Mouse (Mus musculus) heart, postnatal 25 days (tissue): Measurements from ENCODE around the gene Gm20388. TPM values are rescaled to one million over a fixed set of nuclear protein-coding genes. Genes with fewer than 3 reads are reported as not detected.

Experiments used
- DNase-seq: peaks from one replicate; pipeline ENCODE4 v3.0.0; 2022; ENCODE audit warnings: low spot score
- intact Hi-C: fragments of 180-260 bp; cut with DNase I; formaldehyde crosslinking; loops from one replicate; pipeline ENCODE4 v1.15.1; 2025
- total RNA-seq, 2 experiments: library from RNA; stranded (reverse); gene quantifications; 2 replicates each; pipeline ENCODE4 v1.2.3; 2021

Gm20388 gene
- total RNA-seq, 2 experiments from 2014 or later, result 2.7 TPM; not detected in 1

DNA sequence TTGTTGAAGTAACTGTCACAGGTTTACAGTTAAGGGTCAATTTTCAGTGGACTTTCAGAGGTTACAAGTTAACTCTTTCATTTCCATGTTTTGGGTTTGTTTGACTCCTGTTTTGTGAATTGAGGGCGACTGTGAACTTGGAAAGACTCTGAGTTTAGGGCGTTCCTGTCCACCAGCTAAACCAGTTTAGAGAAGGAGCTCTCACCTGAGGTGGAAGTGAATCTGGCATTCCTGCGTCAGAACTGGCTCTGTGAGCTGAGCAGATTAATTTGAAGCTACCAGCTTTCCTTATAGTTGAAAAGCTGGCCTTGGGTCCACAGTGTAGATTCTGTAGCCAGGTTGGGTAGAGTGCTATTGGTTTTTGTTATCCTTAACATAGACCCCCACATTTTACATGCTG lies 2.5 kb downstream of the Gm20388 start:
- no peak for DNase-seq
- intact Hi-C loops, result loop anchor here (5.0 kb wide), 1 partner anchor 51 kb away; the partner anchor contains the start of gene Klhl36

DNA sequence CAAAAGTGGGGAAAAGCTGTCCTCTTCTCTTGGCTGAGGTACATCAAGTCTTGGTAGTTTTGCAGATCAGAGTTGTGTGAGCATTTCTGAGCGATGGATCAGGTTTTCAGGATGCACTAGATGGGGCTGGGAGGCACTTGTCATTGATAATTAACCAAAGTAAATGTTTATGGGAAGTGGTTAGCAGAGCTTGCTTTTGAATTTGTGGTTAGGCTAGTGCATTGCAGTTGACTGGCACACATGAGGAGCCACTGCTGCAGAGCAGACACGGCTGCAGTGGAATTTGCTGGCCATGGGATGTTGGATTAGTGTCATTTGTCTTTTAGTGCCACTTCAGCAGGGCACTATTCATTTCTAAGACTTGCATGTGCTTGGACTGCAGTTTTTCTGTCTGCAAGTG lies 3.5 kb downstream of the Gm20388 start:
- DNase-seq, result no peak
- intact Hi-C loops, result loop anchor here (5.0 kb wide), 1 partner anchor 52 kb away; the partner anchor contains the start of gene Klhl36

DNA sequence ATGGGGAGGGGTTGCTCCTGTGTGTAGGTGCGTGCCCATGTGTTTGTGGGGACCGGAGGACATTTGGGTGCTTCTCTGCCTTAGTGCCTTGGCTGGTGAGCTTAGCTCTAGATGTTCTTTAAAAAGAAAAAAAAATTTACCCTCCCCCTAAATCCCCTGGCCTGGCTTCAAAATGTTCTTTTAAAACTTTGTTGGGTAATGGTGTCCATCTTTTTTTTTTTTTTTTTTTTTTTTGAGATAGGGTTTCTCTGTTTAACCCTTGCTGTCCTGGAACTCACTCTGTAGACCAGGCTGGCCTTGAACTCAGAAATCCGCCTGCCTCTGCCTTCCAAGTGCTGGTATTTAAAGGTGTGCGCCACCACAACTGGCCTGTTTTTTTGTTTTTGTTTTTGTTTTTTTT lies 4.7 kb downstream of the Gm20388 start:
- intact Hi-C loops, result no loop called here
- no peak for DNase-seq

DNA sequence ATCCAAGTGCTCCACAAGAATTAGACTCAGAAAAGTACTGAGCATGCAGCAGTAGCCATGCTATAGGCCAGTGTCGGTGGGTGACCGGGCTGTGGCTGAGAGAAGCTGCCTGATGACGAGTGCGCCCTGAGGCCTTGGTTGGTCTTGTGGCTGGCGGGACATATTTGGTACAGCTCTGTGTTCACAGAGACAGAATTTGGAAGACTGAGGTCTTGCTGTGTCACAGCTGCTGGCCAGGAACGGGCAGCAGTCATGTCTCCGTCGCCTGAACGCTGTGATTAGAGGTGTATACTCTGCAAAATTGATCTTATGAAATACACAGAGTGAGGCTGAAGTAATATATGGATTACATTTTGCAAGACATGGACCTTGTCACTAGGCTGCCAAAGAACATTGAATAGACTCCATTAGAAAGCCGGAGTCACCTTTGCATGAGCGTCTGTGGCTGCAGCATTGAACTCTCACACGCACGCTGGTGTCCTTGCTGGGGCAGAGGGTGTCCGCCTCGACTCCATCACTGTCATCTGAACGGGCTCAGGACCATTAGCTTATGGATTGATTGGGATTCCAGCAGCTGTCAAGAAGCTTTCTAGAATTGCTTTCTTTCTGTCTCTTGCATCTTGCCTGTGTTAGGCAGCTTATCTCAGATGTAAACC lies 5.7 kb downstream of the Gm20388 start:
- intact Hi-C loops, result no loop called here
- no peak for DNase-seq

DNA sequence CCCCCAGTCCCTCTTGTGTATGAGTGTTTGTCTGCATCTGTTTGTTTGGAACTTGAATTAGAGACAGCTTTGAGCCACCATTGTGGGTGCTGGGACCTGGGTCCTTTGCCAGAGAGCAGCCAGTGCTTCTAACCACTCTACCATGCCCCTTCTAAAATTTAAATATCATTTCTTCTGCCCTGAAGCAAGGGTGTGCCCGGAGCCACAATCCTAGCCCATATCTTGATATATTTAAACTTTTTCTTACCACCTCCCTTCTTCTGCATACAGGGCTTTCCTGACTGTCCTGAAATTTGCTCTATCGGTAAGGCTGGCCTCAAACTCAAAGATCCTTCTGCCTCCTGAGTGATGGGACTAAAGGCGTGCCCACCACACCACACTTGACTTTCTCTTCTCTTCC lies 6.8 kb downstream of the Gm20388 start:
- DNase-seq, result no peak

DNA sequence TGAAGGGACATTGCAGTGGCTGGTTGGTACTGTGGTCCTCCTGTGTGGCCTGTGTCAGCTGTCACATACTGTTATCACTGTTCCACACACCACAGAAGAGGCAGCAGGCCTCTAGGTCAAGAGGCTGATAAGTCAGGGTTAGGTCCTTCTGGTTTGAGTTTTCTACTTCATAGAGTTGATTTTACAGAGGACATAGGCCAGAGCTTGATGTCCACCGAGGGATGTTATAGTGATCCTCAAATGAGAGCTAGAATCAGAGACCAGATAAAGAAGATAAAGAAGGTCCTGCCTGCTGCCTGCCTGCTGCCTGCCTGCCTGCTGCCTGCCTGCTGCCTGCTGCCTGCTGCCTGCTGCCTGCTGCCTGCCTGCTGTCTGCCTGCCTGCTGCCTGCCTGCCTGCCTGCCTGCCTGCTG lies 7.5 kb downstream of the Gm20388 start:
- DNase-seq, result no peak
- intact Hi-C loops, result no loop called here

More for the DNA sequence above, 6.8 kb downstream of the Gm20388 start:
- intact Hi-C loops, result no loop called here

DNA sequence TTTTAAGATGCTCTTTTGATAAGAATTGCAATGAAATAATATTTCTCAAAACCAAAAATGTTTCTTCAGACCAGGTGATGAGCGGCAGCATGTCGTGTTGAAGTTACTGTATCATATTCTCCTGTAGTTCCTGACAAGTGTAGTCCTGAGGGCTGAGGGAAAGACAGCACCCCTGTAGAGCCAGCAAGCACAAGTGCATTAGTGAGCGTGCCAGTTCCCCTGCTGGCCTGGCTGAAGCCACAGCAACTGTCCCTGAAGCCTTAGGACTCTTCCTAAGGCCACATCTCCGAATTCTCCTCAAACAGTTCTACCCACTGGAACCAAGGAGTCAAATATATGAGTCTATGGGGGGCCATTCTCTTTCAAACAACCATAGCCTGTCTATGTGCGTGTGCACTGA lies 12.6 kb downstream of the Gm20388 start:
- intact Hi-C loops, result loop anchor here (10.0 kb wide), 2 partner anchors 78 to 238 kb away; partner anchors contain the start of gene Cotl1
- no peak for DNase-seq

DNA sequence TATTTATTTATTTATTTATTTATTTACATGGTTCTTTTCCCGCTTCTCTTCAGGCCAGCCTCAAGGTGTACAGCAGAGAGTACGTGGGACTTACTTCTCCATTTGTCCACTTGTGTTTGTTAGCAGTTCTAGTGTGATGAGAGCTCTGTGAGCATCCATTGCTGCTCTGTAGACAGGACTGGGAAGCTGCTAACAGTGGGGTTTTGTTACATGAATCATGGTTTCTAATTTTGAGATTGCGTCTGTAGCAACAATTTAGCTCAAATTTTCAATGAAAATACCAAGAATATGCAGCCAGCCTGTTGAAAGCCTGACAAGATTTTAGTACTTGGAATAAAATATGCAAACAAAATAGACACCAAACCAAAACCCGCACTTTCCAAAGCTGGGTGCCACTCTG lies 14.8 kb downstream of the Gm20388 start:
- DNase-seq, result no peak
- intact Hi-C loops, result loop anchor here (10.0 kb wide), 2 partner anchors 81 to 241 kb away; partner anchors contain the start of gene Cotl1

DNA sequence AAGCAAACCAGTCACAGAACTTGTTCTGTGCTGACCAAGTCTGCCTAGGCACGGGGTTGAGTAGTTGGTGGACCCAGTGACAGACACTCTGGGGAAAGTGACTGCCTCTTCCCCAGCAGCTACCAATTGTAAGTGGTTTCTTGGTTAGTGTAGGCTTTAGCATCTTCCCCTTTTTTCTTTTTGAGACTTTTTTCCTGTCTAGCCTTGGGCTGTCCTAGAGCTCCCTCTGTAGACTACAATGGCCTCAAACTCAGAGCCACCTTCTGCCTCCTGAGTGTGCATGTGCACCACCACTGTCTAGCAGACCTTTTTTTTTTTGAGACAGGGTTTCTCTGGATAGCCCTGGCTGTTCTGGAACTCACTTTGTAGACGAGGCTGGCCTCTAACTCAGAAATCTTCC lies 15.8 kb downstream of the Gm20388 start:
- DNase-seq, result no peak
- intact Hi-C loops, result loop anchor here (2.0 to 10.0 kb wide), 3 partner anchors 82 to 242 kb away; partner anchors contain the start of gene Cotl1

DNA sequence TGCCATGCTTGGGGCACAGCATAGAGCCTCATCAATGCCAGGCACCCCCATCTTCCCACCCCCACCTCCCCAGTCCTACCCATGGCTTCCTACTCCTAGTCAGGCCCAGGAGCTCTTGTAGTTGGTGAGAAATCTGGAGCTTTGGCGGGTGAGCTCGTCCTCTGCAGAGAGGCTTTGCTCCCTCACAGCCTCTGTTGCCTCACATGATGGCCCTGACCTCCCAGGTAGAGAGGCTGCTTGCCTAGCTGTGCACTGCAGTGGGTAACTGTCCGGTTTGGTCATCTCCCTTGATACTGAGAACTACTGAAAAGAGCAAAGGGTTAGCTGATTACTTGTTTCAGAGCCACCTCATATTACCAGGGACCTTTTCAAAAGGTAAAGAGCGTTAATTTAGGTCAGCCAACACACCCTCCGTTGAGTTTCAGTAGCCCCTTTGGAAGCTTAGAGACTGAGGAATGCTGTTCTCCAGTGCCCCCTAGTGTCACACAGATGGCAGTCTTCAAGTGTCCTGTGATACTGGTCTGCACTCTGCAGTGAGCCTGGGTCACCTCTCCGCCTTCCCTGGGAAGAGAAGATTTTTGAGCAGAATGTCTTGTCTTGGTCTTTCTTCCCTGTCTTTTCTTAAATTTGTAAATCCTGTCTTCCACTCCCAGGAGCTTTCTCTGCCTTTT lies 16.9 kb downstream of the Gm20388 start:
- DNase-seq, result no peak
- intact Hi-C loops, result loop anchor here (2.0 to 10.0 kb wide), 3 partner anchors 83 to 243 kb away; partner anchors contain the start of gene Cotl1

DNA sequence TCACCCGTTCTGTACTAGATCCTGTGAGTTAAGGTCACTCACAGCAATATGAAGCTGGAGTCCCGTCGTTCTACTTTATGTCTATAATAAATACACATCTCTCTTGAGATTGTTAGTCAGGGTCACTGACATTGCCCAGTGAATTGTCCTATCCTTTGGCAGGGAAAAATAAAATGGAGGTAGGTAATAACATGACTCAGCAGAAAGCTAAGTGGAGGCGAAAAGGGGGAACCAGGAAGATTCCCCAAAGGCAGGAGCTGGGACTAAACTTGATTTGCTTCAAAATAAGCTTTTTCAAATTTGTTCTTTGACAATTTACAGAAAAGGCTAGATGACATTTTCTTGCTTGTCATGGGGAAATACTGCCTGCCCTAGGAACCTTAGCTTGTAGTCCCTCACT lies 20.7 kb downstream of the Gm20388 start:
- DNase-seq, result no peak
- intact Hi-C loops, result no loop called here

DNA sequence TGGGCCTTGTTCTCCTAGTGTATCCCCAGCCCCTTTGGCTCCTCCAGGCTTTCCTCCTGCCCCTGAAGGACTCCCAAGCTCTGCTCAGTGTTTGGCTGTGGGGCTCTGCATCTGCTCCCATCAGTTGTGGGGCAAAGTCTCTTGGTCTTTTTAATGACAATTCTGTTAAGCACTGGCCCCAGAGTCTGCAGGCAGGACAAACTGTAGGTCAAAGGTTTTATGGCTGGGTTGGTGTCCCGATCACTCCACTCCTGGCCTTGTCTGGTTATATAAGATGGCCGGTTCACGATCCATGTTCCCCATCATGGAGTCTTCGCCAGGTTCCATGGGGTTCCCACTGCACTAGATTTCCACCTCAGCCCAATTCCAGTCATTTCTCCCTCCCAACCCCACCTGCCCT lies 23.0 kb downstream of the Gm20388 start:
- intact Hi-C loops, result no loop called here
- no peak for DNase-seq

DNA sequence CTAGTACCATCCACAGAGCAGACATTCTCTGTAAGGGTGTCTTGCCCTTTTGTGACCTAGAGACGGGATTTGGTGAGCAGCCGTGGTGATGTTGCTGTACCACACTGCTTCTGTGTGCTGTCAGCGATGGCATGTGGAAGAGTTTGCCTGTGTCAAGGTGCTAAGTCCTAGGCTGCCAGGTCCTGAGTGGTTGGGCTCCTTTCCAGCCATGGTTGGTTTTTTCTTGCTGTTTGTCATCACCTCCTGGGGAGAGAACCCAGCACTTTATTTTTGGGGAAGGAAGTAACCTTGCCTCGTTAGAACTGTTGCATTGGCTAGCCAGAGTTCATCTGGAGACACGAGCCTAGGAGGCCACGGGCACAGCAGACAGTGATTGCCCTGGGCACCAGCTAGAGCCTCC lies 24.9 kb downstream of the Gm20388 start:
- DNase-seq, result no peak
- intact Hi-C loops, result no loop called here

DNA sequence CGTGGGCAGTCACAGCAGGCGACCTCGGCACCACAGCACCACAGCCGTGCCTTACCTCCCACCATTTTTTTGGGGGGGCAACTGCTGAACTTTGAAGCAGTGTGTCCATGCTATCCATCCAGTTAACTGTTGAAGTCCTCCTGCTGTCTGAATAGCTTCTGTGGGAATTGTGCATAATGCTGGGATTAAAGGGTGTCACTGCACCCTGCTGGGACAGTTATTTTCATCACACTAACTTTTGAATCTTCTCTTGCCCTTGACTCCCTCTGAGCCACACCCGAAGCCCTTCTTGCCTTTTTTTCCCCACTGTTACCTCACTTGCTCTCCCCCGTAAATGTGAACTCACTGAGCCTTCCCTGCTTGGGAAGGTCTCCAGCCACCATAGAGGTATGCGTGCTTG lies 27.8 kb downstream of the Gm20388 start:
- intact Hi-C loops, result no loop called here
- no peak for DNase-seq

DNA sequence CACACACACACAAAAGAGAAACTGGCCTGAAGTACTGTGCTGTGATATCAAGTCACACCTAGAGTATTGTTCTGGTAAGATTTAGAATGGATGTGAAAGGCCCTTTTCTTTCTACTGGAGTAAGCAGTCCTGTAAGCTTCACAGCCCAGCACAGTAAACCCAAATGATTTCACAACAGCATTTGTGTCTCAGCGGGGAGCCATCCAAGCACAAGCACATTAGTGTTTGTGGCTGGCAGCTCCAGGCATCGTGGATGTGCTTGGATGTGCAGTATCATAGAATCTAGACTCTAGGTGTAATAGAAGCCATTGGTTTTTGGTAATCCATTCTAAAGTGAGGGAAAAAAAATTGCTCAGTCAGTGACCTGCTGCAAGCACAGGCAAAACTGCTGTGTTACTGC lies 28.7 kb downstream of the Gm20388 start:
- intact Hi-C loops, result no loop called here
- no peak for DNase-seq

DNA sequence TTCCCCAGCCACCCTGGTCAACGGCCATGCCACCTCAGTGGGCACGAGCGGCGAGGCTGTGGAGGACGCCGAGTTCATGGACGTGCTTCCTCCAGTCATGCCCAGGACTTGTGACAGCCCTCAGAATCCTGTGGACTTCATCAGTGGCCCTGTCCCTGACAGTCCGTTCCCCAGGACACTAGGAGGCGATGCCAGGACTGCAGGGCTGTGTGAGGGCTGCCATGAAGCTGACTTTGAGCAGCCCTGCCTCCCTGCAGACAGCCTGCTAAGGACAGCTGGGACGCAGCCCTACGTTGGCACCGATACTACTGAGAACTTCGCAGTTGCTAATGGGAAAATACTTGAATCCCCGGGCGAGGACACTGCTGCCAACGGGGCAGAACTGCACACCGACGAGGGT lies 30.8 kb downstream of the Gm20388 start:
- intact Hi-C loops, result no loop called here
- no peak for DNase-seq

DNA sequence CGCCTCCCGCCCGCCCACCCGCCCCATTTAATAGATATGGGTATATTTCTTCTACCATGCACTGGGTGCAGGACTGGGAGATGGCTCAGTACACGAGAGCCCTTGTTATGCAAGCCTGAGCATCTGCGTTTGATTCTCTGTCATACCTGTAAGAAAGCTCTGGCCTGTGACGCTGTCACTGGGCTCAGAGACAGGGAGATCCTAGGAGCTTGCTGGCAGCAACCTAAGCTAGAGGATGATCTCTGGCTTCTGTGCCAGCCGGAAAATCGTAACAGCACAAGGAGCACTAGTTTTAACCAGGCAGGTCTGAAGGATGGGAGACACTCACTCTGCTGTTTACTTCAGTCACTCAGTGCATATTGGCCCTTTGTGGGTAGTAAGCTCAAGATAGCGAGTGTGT lies 33.0 kb downstream of the Gm20388 start:
- intact Hi-C loops, result loop anchor here (1.0 to 2.0 kb wide), 2 partner anchors 128 to 135 kb away; no protein-coding TSS in a partner anchor
- DNase-seq, result no peak

DNA sequence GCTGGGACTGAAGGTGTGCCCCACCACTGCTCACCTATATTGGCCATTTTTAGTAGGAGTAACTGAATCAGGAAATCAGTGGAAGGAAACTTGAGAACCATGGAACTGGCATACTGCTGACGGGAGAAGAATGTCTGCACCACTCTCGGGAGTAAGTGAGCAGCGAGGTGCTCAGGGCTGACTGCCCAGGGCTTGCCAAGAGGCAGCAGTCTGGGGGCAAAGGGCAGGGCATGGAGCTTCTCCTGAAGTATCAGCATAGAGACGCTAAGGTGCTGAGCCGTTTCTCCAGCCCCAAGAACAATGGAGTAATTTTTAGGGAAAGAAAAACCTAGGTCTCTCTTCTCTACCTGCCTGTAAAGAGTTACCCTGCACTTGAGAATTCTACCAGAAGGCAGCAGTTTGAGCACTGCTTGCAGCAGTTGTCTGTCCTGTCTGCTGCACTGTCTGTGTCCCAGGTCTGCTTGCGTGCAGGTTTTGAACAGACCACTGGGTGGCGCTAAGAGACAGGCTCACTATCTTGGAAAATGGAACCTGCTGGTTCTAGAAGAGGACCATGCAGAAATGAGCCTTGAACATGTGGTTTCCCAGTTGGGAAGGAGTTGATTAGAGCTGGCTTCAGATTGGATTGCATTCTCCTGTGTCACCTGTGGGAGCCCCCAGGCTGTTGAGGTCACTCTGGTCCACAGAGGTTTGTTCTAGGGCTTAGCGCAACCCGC lies 33.6 kb downstream of the Gm20388 start:
- DNase-seq, result peak; percentile 24
- intact Hi-C loops, result loop anchor here (1.0 to 2.0 kb wide), 2 partner anchors 127 to 135 kb away; no protein-coding TSS in a partner anchor

DNA sequence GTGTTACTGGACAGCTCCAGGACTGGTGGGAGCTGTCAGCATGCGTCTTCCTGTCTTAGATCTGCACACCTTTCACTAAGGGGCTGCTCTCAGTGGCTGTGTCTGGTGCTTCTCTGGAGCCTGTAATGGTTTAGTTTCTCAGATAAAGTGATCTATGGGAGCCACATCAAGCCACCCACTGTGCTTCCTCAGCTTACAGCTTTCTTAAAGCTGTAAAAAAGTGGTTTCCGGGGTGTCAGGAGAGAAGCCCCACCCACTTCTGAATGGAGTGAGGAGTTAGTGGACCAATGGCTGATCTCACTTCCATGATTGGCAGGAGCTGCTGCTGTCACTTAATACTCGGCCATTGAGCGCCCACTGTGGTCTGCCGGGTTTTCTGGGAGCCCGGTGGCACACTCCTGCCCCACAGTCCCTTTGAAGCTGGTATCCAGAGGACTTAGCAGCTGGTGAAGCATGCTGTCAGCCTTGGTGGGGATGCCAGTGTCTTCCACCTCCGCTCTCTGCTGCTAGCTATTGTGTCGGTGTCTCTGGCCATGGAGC lies 35.8 kb downstream of the Gm20388 start:
- no peak for DNase-seq
- intact Hi-C loops, result no loop called here

DNA sequence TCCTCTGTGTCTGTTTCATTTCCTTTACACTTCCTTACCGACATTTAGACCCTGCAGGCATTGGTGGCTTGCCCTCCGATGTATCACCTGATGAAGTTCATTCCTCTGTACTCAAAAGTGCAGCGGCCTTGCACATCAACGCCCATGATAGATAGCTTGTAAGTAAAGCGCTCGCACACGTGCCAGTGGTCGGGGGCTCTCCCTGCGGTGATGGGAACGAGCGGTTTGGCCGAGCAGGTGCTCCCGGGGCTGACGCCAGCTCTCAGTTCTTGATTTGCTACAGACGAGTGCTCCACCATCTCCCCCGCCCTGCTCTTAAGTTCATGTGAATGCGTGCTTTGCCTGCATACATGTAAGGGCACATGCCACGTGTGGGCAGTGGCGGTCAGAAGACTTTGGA lies 37.0 kb downstream of the Gm20388 start:
- no peak for DNase-seq
- intact Hi-C loops, result no loop called here
